Mouse (Mus musculus) cerebellum, adult 9-11 months (tissue): Measurements from ENCODE around the gene Nek3.
A peak's percentile ranks its signal among the peaks of the same experiment; 100 is the strongest.

Source experiments
- DNase-seq: peaks from one replicate; pipeline ENCODE4 v3.0.0; 2022

Nek3 gene

DNA sequence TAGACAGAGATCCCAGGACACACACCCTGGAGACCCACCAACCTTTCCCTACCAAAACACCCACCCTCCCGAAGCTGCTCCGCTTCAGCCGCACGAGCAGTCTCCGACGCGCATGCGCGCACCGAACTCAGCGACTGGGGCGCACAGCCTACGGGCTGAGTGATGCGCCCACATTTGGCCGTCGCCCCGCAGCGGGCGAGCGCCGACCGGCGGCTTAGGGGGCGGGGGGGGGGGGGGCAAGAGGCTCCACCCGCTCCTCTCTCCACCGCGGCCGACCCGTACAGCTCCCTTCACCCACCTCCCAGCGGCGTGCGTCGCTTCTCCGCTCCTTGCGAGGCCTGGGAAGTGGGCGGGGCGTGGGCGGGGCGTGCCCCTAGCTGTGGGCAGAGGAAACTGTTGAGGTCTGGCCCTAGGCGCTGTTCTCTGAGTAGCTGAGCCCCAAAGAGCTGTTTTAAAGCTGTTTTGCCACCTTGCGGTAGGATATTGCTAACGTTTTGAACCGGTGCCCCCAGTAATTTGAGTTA is at the start of gene Nek3:
TSS of gene Nek3 (minus strand) at position 356 of the 524 bp plus-strand sequence.
- peak; percentile 89 for DNase-seq

DNA sequence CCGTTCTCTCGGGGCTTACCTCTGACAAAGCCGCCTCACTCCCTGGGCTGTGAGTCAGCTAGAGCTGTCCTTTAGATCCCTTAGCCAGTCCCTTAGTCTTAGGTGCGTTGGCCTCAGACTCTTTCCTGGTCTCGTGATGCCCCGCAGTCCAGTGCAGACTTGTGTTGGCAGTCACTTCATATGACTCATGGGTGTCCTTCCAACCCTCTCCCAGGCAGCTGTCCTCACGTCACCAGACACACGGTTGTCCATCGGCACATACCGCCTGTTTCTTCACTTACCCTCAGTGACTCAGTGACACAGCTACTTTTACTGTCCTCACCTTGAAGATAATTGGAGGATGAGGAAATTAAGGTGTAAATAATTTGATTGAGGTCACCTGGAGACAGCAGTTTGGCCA is 48.6 kb upstream of the Nek3 start:
- no peak for DNase-seq

- no peak for DNase-seq
These were observed 42.8 kb upstream of the Nek3 start for GRCm38 (mm10) chr8:22209012-22209411.

GRCm38 (mm10) chr8:22207535-22207934 is 41.3 kb upstream of the Nek3 start:
- no peak for DNase-seq

DNA sequence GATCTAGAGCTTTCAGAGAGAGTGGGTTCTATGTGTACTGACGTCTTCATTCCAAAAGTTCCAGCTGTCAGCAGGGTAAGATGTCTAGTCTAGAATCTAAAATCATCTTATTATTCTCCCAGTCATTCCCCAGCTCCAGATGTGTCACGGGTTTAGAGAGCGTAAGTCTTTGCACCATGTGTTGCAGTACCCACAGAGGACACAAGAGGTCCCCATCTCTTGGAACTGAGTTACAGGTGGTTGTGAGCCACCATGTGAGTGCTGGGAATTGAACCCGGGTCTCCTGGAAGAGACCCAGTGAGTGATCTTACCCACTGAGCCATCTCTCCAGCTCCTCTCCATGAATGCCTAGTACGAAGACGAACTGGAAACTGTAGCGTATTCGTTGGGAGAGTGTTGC is 33.2 kb upstream of the Nek3 start:
- no peak for DNase-seq

DNA sequence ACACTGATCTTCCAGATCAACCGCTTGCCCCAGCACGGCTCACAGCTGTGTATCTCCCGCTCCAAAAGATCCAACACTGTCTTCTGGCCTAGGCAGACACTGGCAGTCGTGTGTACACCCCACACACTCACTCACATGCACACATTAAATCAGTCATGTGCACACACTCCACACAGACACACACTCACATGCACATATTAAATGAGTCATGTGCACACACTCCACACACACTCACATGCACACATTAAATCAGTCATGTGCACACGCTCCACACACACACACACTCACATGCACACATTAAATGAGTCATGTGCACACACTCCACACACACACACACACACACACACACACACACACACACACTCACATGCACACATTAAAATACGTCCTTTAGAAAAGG is 31.7 kb upstream of the Nek3 start:
- no peak for DNase-seq

GRCm38 (mm10) chr8:22193432-22194010 is 27.3 kb upstream of the Nek3 start:
- no peak for DNase-seq

- peak; percentile 88 for DNase-seq
These were observed 26.6 kb upstream of the Nek3 start, which contains the start of gene Vps36 for GRCm38 (mm10) chr8:22192660-22193431. Vps36 (plus strand) TSS chr8:22192809.

DNA sequence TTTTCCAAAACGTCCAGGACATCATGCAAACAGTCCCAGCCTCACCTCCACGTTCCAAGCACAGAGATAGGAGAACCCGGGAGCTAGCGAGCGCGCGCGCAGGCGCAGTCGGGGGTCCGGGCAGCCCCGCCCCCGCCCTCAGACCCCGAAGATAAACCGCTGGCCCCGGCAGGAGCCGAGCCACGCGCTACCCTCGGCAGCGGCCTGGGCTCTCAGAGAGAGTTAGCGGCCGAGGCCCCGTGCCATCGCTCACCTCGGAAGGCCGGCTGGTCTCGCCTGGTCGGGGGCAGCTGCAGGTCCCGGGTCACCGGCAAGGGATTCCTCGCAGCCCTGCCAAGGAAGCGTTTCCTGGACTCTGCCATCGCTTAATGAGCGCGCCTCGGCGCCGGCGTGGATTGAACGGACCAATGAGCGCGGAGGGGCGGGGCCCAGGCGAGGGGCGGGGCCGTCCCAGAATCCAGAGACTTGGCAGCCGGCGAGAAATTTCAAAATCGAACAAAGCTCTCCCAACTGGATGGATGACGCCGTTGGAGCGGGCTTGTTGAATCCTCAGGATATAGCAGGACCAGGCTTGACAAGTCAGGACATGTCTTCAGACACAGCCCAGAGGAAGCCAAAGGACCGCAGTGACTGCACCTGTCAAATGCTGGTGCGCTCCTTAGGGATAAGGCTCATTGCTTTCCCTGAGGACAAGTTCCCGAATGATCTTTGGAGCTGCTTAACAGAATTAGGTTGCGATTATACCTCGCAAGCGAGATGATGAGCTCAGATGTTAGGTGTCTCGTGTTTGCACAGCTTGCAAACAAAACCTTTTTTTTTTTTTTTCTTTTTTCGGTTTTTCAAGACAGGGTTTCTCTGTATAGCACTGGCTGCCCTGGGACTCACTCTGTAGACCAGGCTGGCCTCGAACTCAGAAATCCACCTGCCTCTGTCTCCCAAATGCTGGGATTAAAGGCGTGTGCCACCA is 19.5 kb upstream of the Nek3 start, which contains the start of gene Ckap2:
TSS of gene Ckap2 (minus strand) at position 389 of the 967 bp plus-strand sequence.
- DNase-seq, result peak; percentile 81

GRCm38 (mm10) chr8:22184884-22185283 is 18.6 kb upstream of the Nek3 start:
- DNase-seq, result no peak

- DNase-seq, result no peak
These were observed 9.7 kb upstream of the Nek3 start for GRCm38 (mm10) chr8:22175966-22176365.

DNA sequence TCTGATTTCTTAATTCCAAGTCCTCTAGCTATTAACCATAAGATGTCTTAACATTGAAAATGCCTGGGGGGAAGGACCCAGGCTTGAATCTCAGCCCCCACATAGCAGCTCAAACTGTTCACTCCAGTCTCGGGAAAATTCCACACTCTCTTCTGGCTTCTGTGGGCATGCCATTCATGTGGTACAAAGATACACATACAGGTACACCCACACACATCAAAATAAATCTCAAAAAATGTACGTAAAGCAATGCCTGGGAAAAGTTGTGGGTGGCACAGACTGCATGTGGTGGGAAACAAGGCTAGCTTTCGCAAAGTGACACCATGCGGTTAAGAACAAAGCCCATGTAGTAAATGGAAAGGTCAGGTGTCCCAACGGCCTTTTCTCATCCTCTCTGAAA is 2.9 kb upstream of the Nek3 start:
- no peak for DNase-seq

- no peak for DNase-seq
These were observed 770 bp downstream of the Nek3 start for GRCm38 (mm10) chr8:22165251-22166079.

- DNase-seq, result no peak
These were observed 1.8 kb downstream of the Nek3 start for GRCm38 (mm10) chr8:22164431-22164830.

DNA sequence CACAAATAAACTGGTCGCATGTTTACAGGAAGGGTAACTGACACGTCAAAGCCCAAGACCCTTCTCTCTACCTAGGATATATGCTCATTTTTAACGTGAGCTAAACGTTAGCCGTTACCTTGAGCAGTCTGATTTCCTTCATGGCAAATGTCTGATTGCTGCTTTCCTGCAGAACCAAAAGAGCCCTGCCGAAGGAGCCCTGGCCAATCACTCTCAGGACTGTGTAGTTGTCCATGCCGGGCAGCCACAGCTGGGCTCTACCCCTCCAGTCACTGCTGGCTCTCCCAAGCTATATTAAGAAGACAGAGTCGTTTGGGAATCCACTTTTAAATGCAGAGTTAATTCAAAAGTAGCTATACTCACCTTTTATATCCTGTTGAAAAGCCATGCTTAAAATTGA is 4.0 kb downstream of the Nek3 start:
- DNase-seq, result no peak

GRCm38 (mm10) chr8:22150345-22150663 is 15.9 kb downstream of the Nek3 start:
- no peak for DNase-seq

DNA sequence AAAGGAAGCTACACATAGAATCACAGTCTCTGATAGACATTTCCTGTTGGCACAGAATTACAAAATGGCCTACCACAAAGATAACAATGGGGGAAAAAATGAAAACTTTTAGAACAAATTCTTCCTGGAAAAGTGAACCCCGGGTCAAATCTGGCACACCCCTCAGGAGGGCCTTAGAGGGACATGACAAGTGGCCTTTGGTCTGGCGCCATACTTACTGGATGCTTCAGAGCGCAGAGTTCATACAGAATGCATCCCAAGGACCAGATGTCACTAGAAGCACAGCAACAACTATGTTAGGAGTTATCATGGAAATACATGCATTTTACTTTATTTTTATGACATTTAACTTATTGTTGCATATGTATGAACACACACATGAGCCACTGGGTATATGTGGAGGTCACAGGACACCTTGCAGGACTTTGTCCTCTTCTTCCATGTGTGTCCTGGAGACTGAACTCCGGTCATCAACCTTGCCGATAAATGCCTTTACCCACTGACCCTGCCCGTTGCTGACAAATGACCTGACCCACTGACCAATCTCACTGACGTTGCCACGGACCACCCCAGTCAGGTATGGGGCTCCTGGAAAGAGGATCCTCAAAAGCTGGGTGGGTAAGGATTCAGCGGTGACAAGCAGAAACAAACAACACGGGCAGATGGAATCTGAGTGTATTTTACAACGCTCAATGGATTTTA is 16.4 kb downstream of the Nek3 start:
- no peak for DNase-seq

DNA sequence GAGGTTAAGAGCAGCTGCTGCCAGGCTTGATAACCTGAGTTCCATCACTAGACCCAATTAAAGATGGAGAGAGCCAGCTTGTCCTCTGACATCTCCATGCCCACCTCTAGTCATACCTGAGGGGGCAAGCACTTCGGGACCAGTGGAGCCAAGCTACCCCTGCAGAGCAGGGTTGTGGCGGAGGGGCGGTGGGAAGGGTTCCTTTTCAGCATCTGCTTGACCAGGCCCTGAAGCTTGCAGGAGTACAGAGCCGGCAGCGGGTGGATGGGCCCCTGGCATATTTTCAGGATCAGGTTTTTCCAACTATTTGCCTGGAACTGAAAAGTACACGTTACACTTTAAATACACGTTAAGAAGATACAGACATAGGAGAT is 17.9 kb downstream of the Nek3 start:
- no peak for DNase-seq

GRCm38 (mm10) chr8:22147706-22148366 is 18.4 kb downstream of the Nek3 start:
- no peak for DNase-seq

- no peak for DNase-seq
These were observed 20.4 kb downstream of the Nek3 start for GRCm38 (mm10) chr8:22145831-22146230.
